Mouse (Mus musculus): Measurements from ENCODE around the gene Rspo3. TPM values are rescaled to one million over a fixed set of nuclear protein-coding genes. Genes with fewer than 3 reads are reported as not detected.

Rspo3 gene
- polyA plus RNA-seq, 1 experiment = 2.7 TPM

- TF ChIP-seq POLR2A (IDR thresholded peaks at IDR 0.05; ENCODE audit: borderline replicate concordance, insufficient read depth, low read length) (no peak), CTCF (IDR thresholded peaks at IDR 0.05; ENCODE audit: borderline replicate concordance, insufficient read depth, low read depth, low read length) (no peak)
- Histone ChIP-seq H3K4me1 (ENCODE audit: control insufficient read depth, insufficient read depth, low read length) (no peaks in the 10 kb centered on the region), H3K27ac (ENCODE audit: insufficient read depth, low read length) (no peak overlapping the region), H3K4me3 (replicated peaks; ENCODE audit: insufficient read depth, low read depth, low read length) (no peak overlapping the region), H3K27me3 (ENCODE audit: control insufficient read depth, insufficient read depth, low read length) (no peaks in the 10 kb centered on the region)
- no peak for DNase-seq
- 55% methylated on average over 1 of the region's 1 CpGs for WGBS
Observed at GRCm38 (mm10) chr10:29480945-29481344, 54.7 kb downstream of the Rspo3 start.

- Histone ChIP-seq H3K4me3 (replicated peaks; ENCODE audit: insufficient read depth, low read depth, low read length) (no peak overlapping the region), H3K27me3 (ENCODE audit: control insufficient read depth, insufficient read depth, low read length) (no peaks in the 10 kb centered on the region), H3K4me1 (ENCODE audit: control insufficient read depth, insufficient read depth, low read length) (no peaks in the 10 kb centered on the region), H3K27ac (ENCODE audit: insufficient read depth, low read length) (no peak overlapping the region)
- TF ChIP-seq CTCF (IDR thresholded peaks at IDR 0.05; ENCODE audit: borderline replicate concordance, insufficient read depth, low read depth, low read length) = no peak
- no peak for TF ChIP-seq POLR2A (IDR thresholded peaks at IDR 0.05; ENCODE audit: borderline replicate concordance, insufficient read depth, low read length)
- no peak for DNase-seq
- 15% methylated on average over 3 of the region's 3 CpGs for WGBS
Observed at GRCm38 (mm10) chr10:29479401-29479800, 56.3 kb downstream of the Rspo3 start.

- Histone ChIP-seq H3K27me3 (ENCODE audit: control insufficient read depth, insufficient read depth, low read length) (no peaks in the 10 kb centered on the region), H3K4me1 (ENCODE audit: control insufficient read depth, insufficient read depth, low read length) (no peaks in the 10 kb centered on the region), H3K27ac (ENCODE audit: insufficient read depth, low read length) (no peak overlapping the region), H3K4me3 (replicated peaks; ENCODE audit: insufficient read depth, low read depth, low read length) (no peak overlapping the region)
- no peak for TF ChIP-seq POLR2A (IDR thresholded peaks at IDR 0.05; ENCODE audit: borderline replicate concordance, insufficient read depth, low read length)
- 71% methylated on average over 5 of the region's 5 CpGs for WGBS
- DNase-seq = no peak
Observed at GRCm38 (mm10) chr10:29470454-29470853, 65.2 kb downstream of the Rspo3 start.

- H3K27me3 ChIP-seq (ENCODE audit: control insufficient read depth, insufficient read depth, low read length) = no peaks in the 10 kb centered on the region
- no peak overlapping the region for H3K4me3 ChIP-seq (replicated peaks; ENCODE audit: insufficient read depth, low read depth, low read length)
- H3K27ac ChIP-seq (ENCODE audit: insufficient read depth, low read length) = no peak overlapping the region
- DNase-seq = no peak
- no peaks in the 10 kb centered on the region for H3K4me1 ChIP-seq (ENCODE audit: control insufficient read depth, insufficient read depth, low read length)
- TF ChIP-seq CTCF (IDR thresholded peaks at IDR 0.05; ENCODE audit: borderline replicate concordance, insufficient read depth, low read depth, low read length) (no peak), POLR2A (IDR thresholded peaks at IDR 0.05; ENCODE audit: borderline replicate concordance, insufficient read depth, low read length) (no peak)
- WGBS = 90% methylated on average over 3 of the region's 3 CpGs
Observed at GRCm38 (mm10) chr10:29460100-29460499, 75.6 kb downstream of the Rspo3 start.

- Histone ChIP-seq H3K4me1 (ENCODE audit: control insufficient read depth, insufficient read depth, low read length) (no peaks in the 10 kb centered on the region), H3K27ac (ENCODE audit: insufficient read depth, low read length) (no peak overlapping the region), H3K27me3 (ENCODE audit: control insufficient read depth, insufficient read depth, low read length) (no peaks in the 10 kb centered on the region), H3K4me3 (replicated peaks; ENCODE audit: insufficient read depth, low read depth, low read length) (no peak overlapping the region)
- DNase-seq = no peak
- TF ChIP-seq CTCF (IDR thresholded peaks at IDR 0.05; ENCODE audit: borderline replicate concordance, insufficient read depth, low read depth, low read length) = no peak
- no peak for TF ChIP-seq POLR2A (IDR thresholded peaks at IDR 0.05; ENCODE audit: borderline replicate concordance, insufficient read depth, low read length)
- 71% methylated on average over 2 of the region's 2 CpGs for WGBS
Observed at GRCm38 (mm10) chr10:29459632-29460031, 76.0 kb downstream of the Rspo3 start.

- TF ChIP-seq POLR2A (IDR thresholded peaks at IDR 0.05; ENCODE audit: borderline replicate concordance, insufficient read depth, low read length) (no peak), CTCF (IDR thresholded peaks at IDR 0.05; ENCODE audit: borderline replicate concordance, insufficient read depth, low read depth, low read length) (no peak)
- Histone ChIP-seq H3K4me1 (ENCODE audit: control insufficient read depth, insufficient read depth, low read length) (no peaks in the 10 kb centered on the region), H3K27ac (ENCODE audit: insufficient read depth, low read length) (no peak overlapping the region), H3K27me3 (ENCODE audit: control insufficient read depth, insufficient read depth, low read length) (no peaks in the 10 kb centered on the region; the same call in 1 of the 2 replicates), H3K4me3 (replicated peaks; ENCODE audit: insufficient read depth, low read depth, low read length) (no peak overlapping the region)
- 80% methylated on average over 3 of the region's 3 CpGs for WGBS
- DNase-seq = no peak
Observed at GRCm38 (mm10) chr10:29445076-29445475, 90.6 kb downstream of the Rspo3 start.

- 87% methylated on average over 5 of the region's 5 CpGs for WGBS
- H3K4me3 ChIP-seq (replicated peaks; ENCODE audit: insufficient read depth, low read depth, low read length) = no peak overlapping the region
- H3K4me1 ChIP-seq (ENCODE audit: control insufficient read depth, insufficient read depth, low read length) = no peaks in the 10 kb centered on the region
- H3K27ac ChIP-seq (ENCODE audit: insufficient read depth, low read length) = no peak overlapping the region
- DNase-seq = no peak
- no peaks in the 10 kb centered on the region; the same call in 1 of the 2 replicates for H3K27me3 ChIP-seq (ENCODE audit: control insufficient read depth, insufficient read depth, low read length)
- no peak for TF ChIP-seq CTCF (IDR thresholded peaks at IDR 0.05; ENCODE audit: borderline replicate concordance, insufficient read depth, low read depth, low read length)
Observed at GRCm38 (mm10) chr10:29441297-29441696, 94.4 kb downstream of the Rspo3 start.

- Histone ChIP-seq H3K27me3 (ENCODE audit: control insufficient read depth, insufficient read depth, low read length) (no peaks in the 10 kb centered on the region), H3K4me3 (replicated peaks; ENCODE audit: insufficient read depth, low read depth, low read length) (no peak overlapping the region), H3K4me1 (ENCODE audit: control insufficient read depth, insufficient read depth, low read length) (no peaks in the 10 kb centered on the region), H3K27ac (ENCODE audit: insufficient read depth, low read length) (no peak overlapping the region)
- TF ChIP-seq CTCF (IDR thresholded peaks at IDR 0.05; ENCODE audit: borderline replicate concordance, insufficient read depth, low read depth, low read length) = no peak
- no peak for TF ChIP-seq POLR2A (IDR thresholded peaks at IDR 0.05; ENCODE audit: borderline replicate concordance, insufficient read depth, low read length)
- WGBS = 22% methylated on average over 1 of the region's 1 CpGs
- no peak for DNase-seq
Observed at GRCm38 (mm10) chr10:29432935-29433453, 102.7 kb downstream of the Rspo3 start.
